Mouse (Mus musculus): ENCODE results near the gene Garnl3.
A peak's percentile ranks its signal among the peaks of the same experiment; 100 is the strongest.
"Not testable (repeated sequence)": the region's sequence is repeated elsewhere in the genome, so short reads cannot be mapped to it uniquely, and the experiment has no call there.

The Garnl3 gene

GRCm38 (mm10) chr2:33022846-33023245 lies 108.6 kb downstream of the Garnl3 start:
- no peak for DNase-seq (ENCODE audit: low spot score)

- peak; percentile 55 for DNase-seq (ENCODE audit: low spot score)
Observed at GRCm38 (mm10) chr2:33018026-33018425, 113.4 kb downstream of the Garnl3 start.

- DNase-seq (ENCODE audit: low spot score) = no peak
Observed at GRCm38 (mm10) chr2:33017191-33017590, 114.3 kb downstream of the Garnl3 start.

DNA sequence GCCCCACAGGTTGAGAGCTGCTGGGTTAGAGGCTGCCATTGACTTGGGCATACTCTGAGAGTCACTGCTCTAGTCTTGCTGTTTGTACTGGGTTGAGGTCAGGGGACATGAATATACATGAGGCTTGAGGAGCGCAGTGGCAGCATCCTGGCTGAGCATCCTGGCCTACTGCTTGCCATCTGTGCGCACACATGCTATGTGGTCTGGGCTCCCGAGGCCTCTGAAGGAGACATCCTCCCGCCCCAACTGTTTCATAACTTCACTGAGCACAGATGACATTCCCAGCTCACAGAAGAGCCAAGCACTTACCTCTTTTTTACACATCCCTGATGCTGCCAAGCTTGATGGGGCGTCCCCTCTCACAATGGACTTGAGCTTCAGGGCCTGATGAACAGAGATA lies 116.6 kb downstream of the Garnl3 start:
- no peak for DNase-seq (ENCODE audit: low spot score)

- not testable (repeated sequence) for DNase-seq (ENCODE audit: low spot score)
Observed at GRCm38 (mm10) chr2:33009055-33009454, 122.4 kb downstream of the Garnl3 start.

- no peak for DNase-seq (ENCODE audit: low spot score)
Observed at GRCm38 (mm10) chr2:33005041-33005440, 126.4 kb downstream of the Garnl3 start.

DNA sequence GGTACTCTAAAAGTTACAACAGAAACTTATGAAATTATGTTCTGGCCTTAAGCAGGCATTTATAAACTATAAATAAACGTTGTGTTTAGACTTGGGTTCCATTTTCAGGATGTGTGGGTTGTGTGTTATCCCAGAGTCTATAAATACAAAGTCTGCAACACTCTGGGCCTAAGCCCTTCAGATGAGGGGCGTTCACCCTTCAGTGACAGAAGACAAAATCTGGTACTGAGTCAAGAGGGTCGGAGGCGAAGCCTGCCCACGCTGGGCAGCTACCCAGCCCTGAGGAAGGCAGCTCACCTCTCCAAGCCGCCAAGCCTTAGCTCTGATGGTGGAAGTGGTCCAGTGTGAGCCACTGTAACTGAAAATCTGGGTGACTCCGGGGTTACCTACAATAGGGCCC lies 129.3 kb downstream of the Garnl3 start:
- DNase-seq (ENCODE audit: low spot score) = no peak

DNA sequence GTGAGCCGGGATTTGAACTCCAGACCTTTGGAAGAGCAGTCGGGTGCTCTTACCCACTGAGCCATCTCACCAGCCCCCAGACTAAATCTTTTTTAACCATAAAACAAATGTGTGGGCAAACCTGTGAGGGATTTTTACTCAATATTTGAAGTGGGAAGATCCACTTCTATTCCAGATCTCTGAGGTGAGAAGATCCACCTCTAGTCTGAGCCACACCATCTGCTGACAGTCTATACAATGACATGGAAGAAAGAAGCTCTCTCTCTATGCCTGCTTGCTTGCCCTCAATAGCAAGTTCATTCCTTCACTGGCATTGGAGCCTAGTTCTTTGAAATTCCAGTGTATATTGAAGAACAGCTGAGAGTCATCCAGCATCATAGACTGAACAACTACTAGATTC lies 131.7 kb downstream of the Garnl3 start:
- DNase-seq (ENCODE audit: low spot score) = no peak

DNA sequence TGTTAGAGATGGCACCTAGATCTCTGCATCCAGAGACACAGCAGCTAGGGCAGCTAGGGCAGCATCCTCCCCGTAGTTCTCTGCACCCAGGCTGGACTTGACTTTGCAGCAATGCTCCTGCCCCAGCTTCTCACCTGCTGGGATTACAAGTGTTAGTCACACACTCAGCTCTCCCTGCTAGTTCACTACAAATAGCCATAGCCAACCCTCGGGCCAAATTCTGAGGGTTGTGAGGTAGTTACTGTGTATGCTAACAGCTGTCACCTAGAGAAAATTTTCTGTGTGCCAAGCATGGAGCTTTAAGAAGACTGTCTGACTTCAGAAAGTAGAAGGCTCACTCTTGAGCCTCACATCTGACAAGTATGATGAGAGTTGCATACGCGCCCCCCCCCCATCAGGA lies 133.7 kb downstream of the Garnl3 start:
- DNase-seq (ENCODE audit: low spot score) = no peak

- DNase-seq (ENCODE audit: low spot score) = no peak
Observed at GRCm38 (mm10) chr2:32997081-32997480, 134.4 kb downstream of the Garnl3 start.

- DNase-seq (ENCODE audit: low spot score) = no peak
Observed at GRCm38 (mm10) chr2:32992130-32992529, 139.3 kb downstream of the Garnl3 start.

DNA sequence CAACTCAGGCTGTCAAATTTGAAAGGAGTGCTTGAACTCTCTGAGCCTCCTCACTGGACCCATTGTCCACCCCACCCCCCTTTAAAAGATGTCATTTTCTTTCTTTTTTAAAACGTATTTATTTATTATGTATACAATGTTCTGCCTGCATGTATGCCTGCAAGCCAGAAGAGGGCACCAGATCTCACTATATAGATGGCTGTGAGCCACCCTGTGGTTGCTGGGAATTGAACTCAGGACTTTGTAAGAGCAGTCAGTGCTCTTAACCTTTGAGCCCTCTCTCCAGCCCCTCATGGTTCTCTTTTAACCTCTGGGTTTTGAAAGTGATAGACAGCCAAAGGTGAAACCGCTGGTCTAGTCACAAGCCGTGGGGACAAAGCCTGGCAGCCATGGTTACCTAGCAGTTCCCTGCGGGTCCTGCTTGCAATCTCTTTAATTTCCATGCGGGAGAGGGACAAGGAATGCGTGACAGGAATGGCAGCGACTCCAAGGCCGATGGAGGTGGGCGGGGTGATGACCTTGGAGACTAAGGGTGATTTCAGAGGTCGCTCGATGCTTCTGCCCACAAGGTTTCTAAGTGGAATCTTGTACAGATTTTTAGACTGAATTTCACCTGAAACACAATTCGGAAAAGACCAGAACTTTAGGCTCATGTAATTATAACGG lies 141.2 kb downstream of the Garnl3 start:
- peak; percentile 42 for DNase-seq (ENCODE audit: low spot score)

GRCm38 (mm10) chr2:32989376-32989775 lies 142.1 kb downstream of the Garnl3 start:
- DNase-seq (ENCODE audit: low spot score) = no peak

GRCm38 (mm10) chr2:32985844-32986243 lies 145.6 kb downstream of the Garnl3 start:
- no peak for DNase-seq (ENCODE audit: low spot score)

DNA sequence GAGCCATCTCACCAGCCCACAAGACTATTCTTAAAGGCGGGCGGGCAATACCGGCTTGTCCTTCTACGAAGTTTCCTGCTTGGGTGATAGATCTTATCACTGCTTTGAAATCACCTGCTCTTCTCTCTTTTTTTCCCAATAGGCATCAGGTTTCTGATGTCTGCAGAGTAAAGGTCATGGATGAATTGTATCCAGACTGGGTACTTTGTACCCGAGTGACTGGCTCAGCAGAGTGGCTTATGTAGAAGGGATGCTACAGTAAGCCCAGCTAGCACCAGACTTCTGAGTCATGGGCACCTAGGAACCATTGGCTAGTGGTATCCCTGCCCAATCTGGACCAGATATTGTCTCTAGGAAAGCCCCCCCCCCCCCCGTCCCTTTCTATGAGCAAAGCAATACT lies 147.8 kb downstream of the Garnl3 start:
- DNase-seq (ENCODE audit: low spot score) = no peak

GRCm38 (mm10) chr2:32982700-32983099 lies 148.8 kb downstream of the Garnl3 start:
- peak; percentile 30 for DNase-seq (ENCODE audit: low spot score)

GRCm38 (mm10) chr2:32981725-32982271 lies 149.7 kb downstream of the Garnl3 start, which contains the start of gene Slc2a8:
Gene Slc2a8 (minus strand): TSS chr2:32982083.
- DNase-seq (ENCODE audit: low spot score) = peak; percentile 96

- peak; percentile 37 for DNase-seq (ENCODE audit: low spot score)
Observed at GRCm38 (mm10) chr2:32981281-32981680, 150.2 kb downstream of the Garnl3 start.

DNA sequence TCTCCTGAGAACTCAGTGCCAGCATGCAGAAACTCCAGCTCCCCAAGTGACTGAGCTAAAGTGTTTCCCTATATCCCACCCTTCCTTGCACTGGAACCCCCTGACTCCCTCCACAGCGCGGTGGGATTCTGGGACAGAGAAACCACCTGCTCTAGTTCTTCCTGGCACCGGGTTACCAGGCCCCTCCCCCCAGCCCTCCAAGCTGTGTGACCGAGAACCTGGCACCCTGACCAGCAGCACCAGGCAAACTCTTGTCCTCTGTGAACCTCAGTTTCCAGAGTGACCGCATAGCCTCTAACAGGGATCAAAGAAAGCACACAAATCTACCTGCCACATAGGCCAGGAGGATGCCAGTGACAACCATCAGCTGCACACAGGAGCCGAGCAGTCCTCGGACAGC lies 151.8 kb downstream of the Garnl3 start:
- DNase-seq (ENCODE audit: low spot score) = no peak

DNA sequence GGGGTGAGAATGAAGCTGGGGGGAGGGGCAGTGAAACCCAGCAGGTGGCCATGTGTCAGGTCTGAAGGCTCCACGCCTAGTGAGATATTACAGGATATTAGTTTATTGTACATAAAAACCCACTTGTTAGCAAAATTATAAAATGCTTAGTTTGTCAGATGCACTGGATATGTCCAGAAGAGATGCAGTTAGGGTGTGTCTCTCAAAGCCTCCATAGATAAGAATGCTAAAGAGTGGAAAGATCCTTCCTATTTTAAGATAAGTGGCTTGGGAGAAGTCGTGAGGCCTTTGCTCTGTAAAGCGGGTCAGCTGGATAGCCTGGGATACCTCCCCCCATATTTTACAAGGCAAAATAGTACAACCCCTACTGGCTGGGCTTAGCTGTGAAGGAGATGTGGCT lies 152.8 kb downstream of the Garnl3 start:
- DNase-seq (ENCODE audit: low spot score) = no peak

DNA sequence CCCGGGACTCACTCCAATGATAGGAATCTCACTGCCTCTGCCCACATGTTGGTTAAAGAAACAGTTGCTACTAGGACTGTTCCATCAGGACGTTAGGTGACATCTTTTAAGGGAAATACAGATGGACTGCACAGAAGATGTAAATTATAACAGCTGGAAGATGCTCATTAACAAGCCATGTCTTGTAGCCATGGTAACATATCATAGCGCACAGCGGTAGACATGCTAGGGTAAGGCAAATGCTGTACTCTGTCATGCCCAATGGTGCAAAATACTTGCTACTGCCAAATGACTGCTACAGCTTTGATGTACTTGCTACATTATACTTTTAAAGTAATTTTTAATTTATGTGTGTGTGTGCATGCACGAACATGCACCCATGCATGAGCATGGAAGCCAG lies 154.3 kb downstream of the Garnl3 start:
- DNase-seq (ENCODE audit: low spot score) = no peak

DNA sequence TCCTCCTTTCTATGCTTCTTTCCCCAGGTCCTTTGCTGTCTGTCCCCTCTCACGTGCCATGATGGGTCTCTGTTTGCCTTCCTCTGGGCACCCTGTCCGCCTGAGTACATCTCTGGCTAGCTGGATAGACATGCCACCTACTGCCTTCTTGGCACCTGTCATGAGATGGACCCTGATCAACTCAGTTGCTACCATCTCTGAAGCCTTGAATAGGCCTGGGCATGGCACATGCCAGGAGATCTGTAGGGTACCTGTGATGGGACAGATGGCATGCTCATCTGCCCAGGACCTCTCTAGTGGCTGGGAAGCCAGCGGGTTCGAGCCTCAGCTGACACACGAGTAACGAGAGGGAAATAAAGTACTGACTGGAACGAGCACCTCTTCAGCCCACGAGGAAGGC lies 157.2 kb downstream of the Garnl3 start:
- no peak for DNase-seq (ENCODE audit: low spot score)

DNA sequence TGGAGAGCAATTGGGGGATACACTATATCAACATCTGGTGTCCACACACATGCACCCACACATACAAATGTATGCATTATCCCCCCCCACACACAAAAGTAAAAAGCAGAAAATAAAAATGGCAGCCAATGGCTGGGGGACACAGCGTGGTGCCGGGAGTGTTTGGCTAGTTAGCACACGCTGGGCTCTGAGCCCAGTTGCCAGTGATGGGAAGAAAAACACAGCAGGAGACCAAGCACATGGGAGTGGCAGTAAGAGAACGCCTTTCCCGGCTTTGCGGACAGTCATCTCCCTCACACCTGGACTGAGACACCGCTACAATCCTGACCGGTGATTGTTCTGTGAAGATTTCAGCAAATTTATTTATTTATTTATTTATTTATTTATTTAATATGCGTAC lies 160.2 kb downstream of the Garnl3 start:
- DNase-seq (ENCODE audit: low spot score) = no peak

DNA sequence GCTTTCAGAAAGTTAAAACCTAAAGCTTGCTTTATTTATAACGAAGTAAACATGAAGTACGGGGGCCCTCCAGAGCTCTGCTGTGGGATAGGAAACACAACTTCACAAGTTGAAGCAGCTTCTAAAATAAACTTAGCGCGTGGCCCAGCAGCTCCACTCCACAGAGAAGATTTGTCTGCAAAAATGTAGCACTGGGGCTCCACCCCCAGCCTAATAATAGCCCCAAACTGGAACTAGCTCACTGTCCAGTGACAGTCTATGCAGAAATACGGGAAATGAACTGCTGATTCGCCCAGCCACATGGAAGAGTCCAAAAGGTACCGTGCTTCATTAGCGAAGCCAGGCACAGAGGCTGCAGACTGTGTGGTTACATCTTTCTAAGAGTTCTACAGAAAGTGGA lies 162.1 kb downstream of the Garnl3 start:
- no peak for DNase-seq (ENCODE audit: low spot score)
